Mouse (Mus musculus): ENCODE measurements around the gene Atp13a2. TPM values are rescaled to one million over a fixed set of nuclear protein-coding genes. Genes with fewer than 3 reads are reported as not detected.

Gene Atp13a2
- polyA plus RNA-seq, 1 experiment from 2014 or later: 30.6 TPM

DNA sequence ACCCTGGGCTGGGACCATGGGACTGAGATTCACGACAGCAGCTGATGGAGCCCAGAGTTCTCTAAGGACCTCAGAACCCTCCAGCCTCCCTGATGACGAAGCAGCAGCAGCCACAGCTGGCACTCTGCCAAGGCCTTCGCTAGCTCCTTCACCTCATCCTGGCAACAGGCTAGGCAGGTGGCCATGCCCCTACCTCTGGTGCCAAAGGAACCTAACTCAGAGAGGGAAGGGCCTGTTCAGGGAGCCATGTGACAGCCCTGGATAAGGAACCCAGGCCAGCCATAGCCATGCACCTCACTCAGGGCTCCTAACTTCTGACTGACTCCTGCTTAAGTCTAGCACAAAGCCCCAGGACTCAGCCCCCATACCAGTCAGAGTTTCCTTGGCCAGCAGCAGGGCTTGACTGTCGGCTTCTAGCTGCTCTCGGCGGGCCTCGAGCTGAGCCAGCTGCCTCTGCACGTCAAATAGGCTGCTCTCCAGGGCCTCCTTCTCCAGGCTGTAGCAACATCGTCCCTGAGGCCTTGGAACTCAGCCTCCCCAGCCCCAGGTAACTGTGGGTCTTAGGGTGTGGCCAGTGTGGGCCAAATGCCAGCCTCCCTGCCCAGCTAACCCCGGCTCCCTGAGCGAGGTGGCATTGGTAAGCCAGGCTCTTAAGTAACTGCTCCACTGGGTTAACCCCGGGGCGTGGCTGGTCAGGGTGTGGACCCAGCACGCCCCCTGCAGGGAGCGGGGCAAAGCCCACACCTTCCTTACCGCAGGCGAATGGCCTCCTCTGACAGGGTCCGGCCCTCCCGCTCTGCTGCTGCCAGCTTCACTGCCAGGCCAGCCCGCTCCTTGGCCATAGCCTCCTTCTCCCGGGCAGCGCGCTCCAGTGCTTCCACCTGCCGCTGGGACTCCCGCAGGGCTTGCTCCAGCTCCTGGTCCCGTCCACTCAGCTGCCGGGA is 47.2 kb downstream of the Atp13a2 start:
- H3K36me3 ChIP-seq (ENCODE audit: insufficient read depth, low read length): peaks cover 60% of the 10 kb centered on the region
- H3K4me2 ChIP-seq (ENCODE audit: low read length): no peak overlapping the region
- no peak overlapping the region for H3K9ac ChIP-seq (ENCODE audit: low read depth, low read length)
- no peaks in the 10 kb centered on the region for H3K4me1 ChIP-seq (replicated peaks; ENCODE audit: insufficient read depth, low read length)
- ATAC-seq (replicated peaks; ENCODE audit: low FRiP score, low read depth) (peak; percentile 55; the same call in 1 of the 2 replicates), DNase-seq (ENCODE audit: low spot score) (no peak)
- 63% methylated on average over 27 of the region's 27 CpGs for WGBS
- no peak overlapping the region for H3K27ac ChIP-seq
- no peaks in the 10 kb centered on the region for H3K9me3 ChIP-seq (replicated peaks; ENCODE audit: low read length)
- TF ChIP-seq CTCF (IDR thresholded peaks at IDR 0.05; ENCODE audit: low read depth): peak; percentile 41
- no peaks in the 10 kb centered on the region for H3K27me3 ChIP-seq (ENCODE audit: insufficient read depth, low read length)
- H3K4me3 ChIP-seq (replicated peaks; ENCODE audit: low read depth, low read length): no peak overlapping the region

DNA sequence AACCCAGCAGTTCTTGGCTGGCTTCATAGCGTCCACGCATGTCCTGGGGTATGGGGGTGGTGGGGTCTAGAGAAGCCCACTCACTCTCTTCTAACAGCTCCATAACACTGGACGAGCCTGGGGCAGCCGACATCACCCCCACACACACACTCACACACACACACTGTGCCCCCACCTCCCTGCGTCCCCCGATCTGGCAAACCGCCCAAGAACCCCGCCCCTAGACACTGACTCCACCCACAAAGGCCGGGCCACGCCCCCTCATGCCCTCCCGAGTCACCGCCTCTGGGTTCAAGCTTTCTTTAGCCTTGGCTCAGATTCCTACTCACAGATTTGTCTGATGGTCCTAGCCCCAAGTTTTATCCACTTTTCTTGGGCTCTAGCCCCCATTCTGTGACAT is 54.4 kb downstream of the Atp13a2 start:
- WGBS: 39% methylated on average over 12 of the region's 12 CpGs
- Histone ChIP-seq H3K9me3 (replicated peaks; ENCODE audit: low read length) (no peaks in the 10 kb centered on the region), H3K36me3 (ENCODE audit: insufficient read depth, low read length) (peaks cover 36% of the 10 kb centered on the region; the same call in 1 of the 2 replicates), H3K27ac (no peak overlapping the region), H3K9ac (ENCODE audit: low read depth, low read length) (no peak overlapping the region), H3K4me1 (replicated peaks; ENCODE audit: insufficient read depth, low read length) (no peaks in the 10 kb centered on the region), H3K27me3 (ENCODE audit: insufficient read depth, low read length) (no peaks in the 10 kb centered on the region), H3K4me2 (ENCODE audit: low read length) (no peak overlapping the region), H3K4me3 (replicated peaks; ENCODE audit: low read depth, low read length) (no peak overlapping the region)
- DNase-seq (ENCODE audit: low spot score) (no peak), ATAC-seq (replicated peaks; ENCODE audit: low FRiP score, low read depth) (peak; percentile 40; the same call in 1 of the 2 replicates)
- TF ChIP-seq CTCF (IDR thresholded peaks at IDR 0.05; ENCODE audit: low read depth): no peak

DNA sequence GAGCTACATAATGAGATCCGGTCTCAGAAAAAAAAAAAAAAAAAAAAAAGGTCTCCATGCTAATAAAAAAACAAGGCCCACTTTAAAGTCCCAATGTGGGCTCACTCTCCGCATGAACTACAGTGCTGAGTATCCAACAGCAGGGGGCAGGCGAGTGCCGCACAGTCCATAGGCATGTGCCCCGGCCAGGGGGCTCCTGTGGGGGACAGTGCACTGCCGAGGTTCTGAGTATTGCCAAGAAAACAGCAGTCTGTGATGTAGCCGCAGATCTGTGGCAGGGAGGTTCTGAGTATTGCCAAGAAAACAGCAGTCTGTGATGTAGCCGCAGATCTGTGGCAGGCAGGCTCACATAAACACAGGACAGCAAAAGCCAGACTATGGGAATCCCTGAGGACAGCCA is 58.1 kb downstream of the Atp13a2 start:
- Histone ChIP-seq H3K4me1 (replicated peaks; ENCODE audit: insufficient read depth, low read length) (peaks cover 11% of the 10 kb centered on the region; the same call in 1 of the 2 replicates), H3K36me3 (ENCODE audit: insufficient read depth, low read length) (0 out of 2 replicates have a peak, but pooled peaks cover 21% of the 10 kb centered on the region), H3K4me2 (ENCODE audit: low read length) (no peak overlapping the region), H3K27me3 (ENCODE audit: insufficient read depth, low read length) (no peaks in the 10 kb centered on the region), H3K9me3 (replicated peaks; ENCODE audit: low read length) (no peaks in the 10 kb centered on the region), H3K4me3 (replicated peaks; ENCODE audit: low read depth, low read length) (no peak overlapping the region), H3K27ac (peak overlapping the region; percentile 2; the same call in 1 of the 2 replicates), H3K9ac (ENCODE audit: low read depth, low read length) (no peak overlapping the region)
- WGBS: 8% methylated on average over 8 of the region's 8 CpGs
- peak; percentile 90 for DNase-seq (ENCODE audit: low spot score)
- TF ChIP-seq CTCF (IDR thresholded peaks at IDR 0.05; ENCODE audit: low read depth): peak; percentile 85
- peak; percentile 50; the same call in 1 of the 2 replicates for ATAC-seq (replicated peaks; ENCODE audit: low FRiP score, low read depth)

DNA sequence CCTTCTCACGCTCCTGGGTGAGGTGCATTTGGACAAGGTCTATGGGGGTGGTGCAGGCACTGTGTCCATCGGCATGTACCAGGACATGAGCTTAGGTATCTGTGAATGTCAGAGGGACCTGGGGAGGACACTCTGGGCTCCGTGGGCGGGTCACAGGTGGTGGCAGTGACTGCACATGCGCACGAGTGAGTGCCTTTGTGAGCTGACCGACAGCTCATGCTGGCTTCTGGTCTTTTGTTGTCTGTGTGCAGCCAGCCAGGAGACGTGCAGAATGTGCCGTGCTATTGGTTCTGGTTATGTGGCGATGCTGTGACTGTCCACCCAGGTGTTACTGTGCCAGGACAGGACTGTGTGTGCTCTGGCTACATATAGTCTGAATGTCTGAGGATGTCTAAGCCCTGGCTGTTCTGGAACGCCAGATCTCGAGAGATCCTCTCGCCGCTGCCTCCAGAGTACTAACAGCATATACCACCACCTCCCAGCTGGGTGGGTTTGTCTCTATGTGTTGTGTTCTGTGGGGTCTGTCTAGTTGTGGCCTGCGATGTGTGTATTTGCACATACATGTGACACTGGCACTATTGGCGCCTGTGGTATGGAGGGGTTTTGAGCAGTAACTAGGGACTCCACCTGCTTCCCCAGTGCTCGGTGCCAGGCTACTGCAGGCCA is 62.3 kb downstream of the Atp13a2 start:
- DNase-seq (ENCODE audit: low spot score): no peak
- Histone ChIP-seq H3K4me1 (replicated peaks; ENCODE audit: insufficient read depth, low read length) (peaks cover 22% of the 10 kb centered on the region; the same call in 1 of the 2 replicates), H3K36me3 (ENCODE audit: insufficient read depth, low read length) (0 out of 2 replicates have a peak, but pooled peaks cover 8% of the 10 kb centered on the region), H3K9ac (ENCODE audit: low read depth, low read length) (no peak overlapping the region), H3K9me3 (replicated peaks; ENCODE audit: low read length) (no peaks in the 10 kb centered on the region), H3K4me2 (ENCODE audit: low read length) (no peak overlapping the region), H3K4me3 (replicated peaks; ENCODE audit: low read depth, low read length) (no peak overlapping the region), H3K27me3 (ENCODE audit: insufficient read depth, low read length) (no peaks in the 10 kb centered on the region), H3K27ac (no peak overlapping the region)
- 64% methylated on average over 17 of the region's 17 CpGs for WGBS
- ATAC-seq (replicated peaks; ENCODE audit: low FRiP score, low read depth): no peak
- TF ChIP-seq CTCF (IDR thresholded peaks at IDR 0.05; ENCODE audit: low read depth): no peak

DNA sequence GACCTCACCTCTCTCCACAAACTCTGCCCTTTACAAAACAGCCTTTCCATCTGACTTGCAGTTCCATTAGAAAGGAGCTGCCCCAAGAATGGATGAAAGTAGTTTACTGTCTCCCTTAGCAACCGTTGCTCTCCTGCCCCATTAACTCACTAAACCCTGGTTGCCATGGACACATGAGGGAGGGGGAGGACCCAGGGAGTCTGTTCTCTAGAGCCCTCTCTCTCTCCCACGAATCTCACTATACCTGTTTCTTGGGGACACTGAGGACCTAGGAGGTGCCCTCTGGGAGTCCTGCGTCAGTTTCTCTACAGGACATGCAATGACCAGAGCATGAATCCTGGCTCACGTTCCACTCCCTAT is 62.8 kb downstream of the Atp13a2 start:
- 29% methylated on average over 4 of the region's 4 CpGs for WGBS
- ATAC-seq (replicated peaks; ENCODE audit: low FRiP score, low read depth) (no peak), DNase-seq (ENCODE audit: low spot score) (peak; percentile 82)
- Histone ChIP-seq H3K27ac (0 out of 2 replicates have a peak overlapping the region, but pooled peaks have one; percentile 19), H3K9me3 (replicated peaks; ENCODE audit: low read length) (no peaks in the 10 kb centered on the region), H3K36me3 (ENCODE audit: insufficient read depth, low read length) (0 out of 2 replicates have a peak, but pooled peaks cover 7% of the 10 kb centered on the region), H3K4me1 (replicated peaks; ENCODE audit: insufficient read depth, low read length) (peaks cover 22% of the 10 kb centered on the region; the same call in 1 of the 2 replicates), H3K4me2 (ENCODE audit: low read length) (no peak overlapping the region), H3K27me3 (ENCODE audit: insufficient read depth, low read length) (no peaks in the 10 kb centered on the region), H3K4me3 (replicated peaks; ENCODE audit: low read depth, low read length) (no peak overlapping the region), H3K9ac (ENCODE audit: low read depth, low read length) (no peak overlapping the region)
- TF ChIP-seq CTCF (IDR thresholded peaks at IDR 0.05; ENCODE audit: low read depth): no peak

DNA sequence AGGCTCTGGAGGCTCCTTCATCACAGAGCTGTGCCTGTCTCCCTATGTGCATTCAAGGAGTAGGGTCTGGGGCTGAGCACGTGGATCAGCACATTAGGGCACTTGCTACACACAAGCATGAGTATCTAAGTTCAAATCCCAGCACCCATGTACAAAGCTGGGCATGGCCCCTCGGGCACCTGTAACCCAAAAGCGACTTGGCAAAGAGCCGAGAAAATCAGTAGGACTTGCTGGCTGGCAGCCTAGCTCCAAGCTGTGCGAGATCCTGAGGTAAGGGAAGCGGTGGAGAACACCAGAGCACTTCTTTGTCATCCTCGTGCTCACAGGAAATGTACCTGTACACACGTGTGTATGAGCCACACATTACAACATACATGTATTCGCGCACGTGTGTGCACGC is 65.8 kb downstream of the Atp13a2 start:
- no peak for TF ChIP-seq CTCF (IDR thresholded peaks at IDR 0.05; ENCODE audit: low read depth)
- 82% methylated on average over 12 of the region's 12 CpGs for WGBS
- DNase-seq (ENCODE audit: low spot score) (no peak), ATAC-seq (replicated peaks; ENCODE audit: low FRiP score, low read depth) (no peak)
- Histone ChIP-seq H3K4me1 (replicated peaks; ENCODE audit: insufficient read depth, low read length) (peaks cover 22% of the 10 kb centered on the region; the same call in 1 of the 2 replicates), H3K27ac (peak overlapping the region; percentile 90), H3K4me3 (replicated peaks; ENCODE audit: low read depth, low read length) (0 out of 2 replicates have a peak overlapping the region, but pooled peaks have one; percentile 14), H3K9ac (ENCODE audit: low read depth, low read length) (peak overlapping the region; percentile 55), H3K4me2 (ENCODE audit: low read length) (peak overlapping the region; percentile 46), H3K9me3 (replicated peaks; ENCODE audit: low read length) (no peaks in the 10 kb centered on the region), H3K27me3 (ENCODE audit: insufficient read depth, low read length) (no peaks in the 10 kb centered on the region), H3K36me3 (ENCODE audit: insufficient read depth, low read length) (0 out of 2 replicates have a peak, but pooled peaks cover 4% of the 10 kb centered on the region)
